Mouse (Mus musculus) embryonic fibroblast, embryonic 13.5 days (primary cell): ENCODE results near the gene Upk3b.

Source experiments
- CTCF ChIP-seq: IDR thresholded peaks from 2 replicates; pipeline ENCODE4 v1.5.1; 2011; ENCODE audit warnings: mild to moderate bottlenecking, control low read depth, low read length, moderate library complexity, borderline replicate concordance; ENCODE audit not compliant: insufficient read depth
- POLR2A ChIP-seq: IDR thresholded peaks from 2 replicates; pipeline ENCODE4 v1.6.1; 2011; ENCODE audit warnings: low read depth, mild to moderate bottlenecking, control low read depth, low read length, moderate library complexity

GRCm38 (mm10) chr5:136025712-136026111 lies 12.6 kb upstream of the Upk3b start:
- TF ChIP-seq CTCF (no peak), POLR2A (no peak)
